Mouse (Mus musculus) cerebellum, postnatal 14 days (tissue): ENCODE measurements at regions not wholly inside any gene's neighbourhood (a gene's known extent, or its start where the extent isn't known, plus 50 kb on each side); places are given as distances from the start of the nearest gene placed in this dataset.
"Not testable (repeated sequence)": the region's sequence is repeated elsewhere in the genome, so short reads cannot be mapped to it uniquely, and the experiment has no call there.

Experiments used
- DNase-seq, 2 experiments: peaks; one replicate each; pipeline ENCODE4 v3.0.0; 2021; ENCODE audit warnings: mixed read lengths in 2 of 2

GRCm38 (mm10) chr12:29288801-29289200, 239.4 kb upstream of the Myt1l start:
- no peak for DNase-seq

- DNase-seq, result peak; percentile 97 to 98
These were observed 237.4 kb upstream of the Myt1l start for GRCm38 (mm10) chr12:29290591-29291351.

GRCm38 (mm10) chr12:29297984-29298383, 230.2 kb upstream of the Myt1l start:
- DNase-seq, result no peak

- no peak for DNase-seq
These were observed 212.5 kb upstream of the Myt1l start for GRCm38 (mm10) chr12:29315636-29316035.

- DNase-seq, result peak in 1 of 2 experiments; percentile 26
These were observed 206.7 kb upstream of the Myt1l start for GRCm38 (mm10) chr12:29321468-29321867.

- no peak for DNase-seq
These were observed 204.7 kb upstream of the Myt1l start for GRCm38 (mm10) chr12:29323534-29323933.

- no peak for DNase-seq
These were observed 192.2 kb upstream of the Myt1l start for GRCm38 (mm10) chr12:29335839-29336469.

GRCm38 (mm10) chr12:29337336-29337735, 190.8 kb upstream of the Myt1l start:
- no peak for DNase-seq

GRCm38 (mm10) chr12:29341388-29341995, 186.7 kb upstream of the Myt1l start:
- DNase-seq, result no peak

GRCm38 (mm10) chr12:29343147-29343852, 184.9 kb upstream of the Myt1l start:
- no peak for DNase-seq

GRCm38 (mm10) chr12:29348698-29349097, 179.5 kb upstream of the Myt1l start:
- peak; percentile 84 to 86 for DNase-seq

GRCm38 (mm10) chr12:29349146-29349850, 178.9 kb upstream of the Myt1l start:
- DNase-seq, result peak; percentile 76 to 87

GRCm38 (mm10) chr12:29353777-29354496, 174.2 kb upstream of the Myt1l start:
- peak in 1 of 2 experiments; percentile 31 for DNase-seq

- no peak for DNase-seq
These were observed 173.4 kb upstream of the Myt1l start for GRCm38 (mm10) chr12:29354816-29355215.

GRCm38 (mm10) chr12:29356681-29357397, 171.3 kb upstream of the Myt1l start:
- DNase-seq, result peak; percentile 40 to 43

- peak; percentile 34 to 44 for DNase-seq
These were observed 166.9 kb upstream of the Myt1l start for GRCm38 (mm10) chr12:29361236-29361635.

GRCm38 (mm10) chr12:29367741-29368106, 160.5 kb upstream of the Myt1l start:
- DNase-seq, result not testable (repeated sequence)

- peak; percentile 79 to 81 for DNase-seq
These were observed 159.9 kb upstream of the Myt1l start for GRCm38 (mm10) chr12:29368107-29368819.

GRCm38 (mm10) chr12:29368820-29369175, 159.4 kb upstream of the Myt1l start:
- DNase-seq, result no peak

GRCm38 (mm10) chr12:29391756-29392155, 136.4 kb upstream of the Myt1l start:
- peak in 1 of 2 experiments; percentile 7 for DNase-seq

- DNase-seq, result no peak
These were observed 133.9 kb upstream of the Myt1l start for GRCm38 (mm10) chr12:29394271-29394670.
